Mouse (Mus musculus) E14TG2a.4 (cell line): Measurements from ENCODE around the gene Trim67.

ENCODE experiments used
- CTCF ChIP-seq: conservative IDR thresholded peaks from 2 replicates; pipeline ENCODE4 v1.5.1; 2014; ENCODE audit warnings: low read length
- NANOG ChIP-seq: IDR thresholded peaks from 2 replicates; pipeline ENCODE4 v1.6.1; 2014; ENCODE audit warnings: borderline replicate concordance, low read length, mixed read lengths
- POU5F1 ChIP-seq: IDR thresholded peaks from 2 replicates; pipeline ENCODE4 v1.6.1; 2014; ENCODE audit warnings: low read length, borderline replicate concordance

DNA sequence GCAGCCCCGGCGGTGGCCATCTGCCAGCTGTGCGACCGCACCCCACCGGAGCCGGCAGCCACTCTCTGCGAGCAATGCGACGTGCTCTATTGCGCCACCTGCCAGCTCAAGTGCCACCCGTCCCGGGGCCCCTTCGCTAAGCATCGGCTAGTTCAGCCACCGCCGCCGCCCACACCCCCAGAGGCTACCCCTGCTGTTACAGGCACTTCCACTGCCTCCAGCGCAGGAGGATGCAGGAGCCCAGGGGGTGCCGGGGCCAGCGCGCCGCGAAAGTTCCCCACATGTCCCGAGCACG is 1.5 kb downstream of the Trim67 start:
- TF ChIP-seq CTCF (no peak; the same call in 1 of the 2 replicates), NANOG (no peak), POU5F1 (no peak)
